Mouse (Mus musculus): ENCODE results near the gene 4933421I07Rik. TPM values are rescaled to one million over a fixed set of nuclear protein-coding genes. Genes with fewer than 3 reads are reported as not detected.

Gene 4933421I07Rik
- polyA plus RNA-seq (2012; rRNA removed), result not detected in 2 replicates

GRCm38 (mm10) chr7:42447850-42448249 is at the start of gene 4933421I07Rik:
Gene 4933421I07Rik (minus strand): TSS chr7:42448120.

Other genes starting within 250 kb of the 4933421I07Rik start
- not detected in 2 replicates for gene Vmn2r61, start 188.1 kb downstream of the 4933421I07Rik start, polyA plus RNA-seq (2012; rRNA removed)
- gene Zfp141, start 57.6 kb upstream of the 4933421I07Rik start, polyA plus RNA-seq (2012; rRNA removed), result 11.6 and 17.2 TPM in 2 replicates
- gene Gm21028, start 130.5 kb upstream of the 4933421I07Rik start, polyA plus RNA-seq (2012; rRNA removed), result not detected in 2 replicates
- 0.50 and 1.2 TPM in 2 replicates for gene Zfp977, start 144.4 kb upstream of the 4933421I07Rik start, polyA plus RNA-seq (2012; rRNA removed)
- gene Zfp976, start 194.5 kb upstream of the 4933421I07Rik start, polyA plus RNA-seq (2012; rRNA removed), result 1.9 and 3.3 TPM in 2 replicates
- gene Zfp975, start 244.6 kb upstream of the 4933421I07Rik start, polyA plus RNA-seq (2012; rRNA removed), result 2.3 and 5.7 TPM in 2 replicates

All from central nervous system, embryonic 11.5 days (tissue).